ENCODE assay signal across 8 mouse cellular contexts in genomic region chr15:80256656-80257601, GRCm38 (mm10). TPM values are rescaled to one million over a fixed set of nuclear protein-coding genes. Genes with fewer than 3 reads are reported as not detected.
DNase-seq lines count a peak whose midpoint lies in the region; ATAC-seq and TF ChIP-seq lines count a peak whose summit lies in the region.

No protein-coding gene starts in this region.

- ATAC-seq in intestine, embryonic 14.5 days (replicated peaks; ENCODE audit: low FRiP score, low TSS enrichment, low read depth), result no peak
- no peak for ATAC-seq in neural tube, embryonic 14.5 days (ENCODE audit: low read depth)

- H3K9me3 ChIP-seq in embryonic facial prominence, embryonic 10.5 days, result no peaks in the 10 kb centered on the region
- no peaks in the 10 kb centered on the region for H3K9me3 ChIP-seq in intestine, embryonic 14.5 days (ENCODE audit: control insufficient read depth, low read length)
- no peaks in the 10 kb centered on the region for H3K9me3 ChIP-seq in neural tube, embryonic 14.5 days (ENCODE audit: control insufficient read depth, low read length)

- no peak for TF ChIP-seq CTCF in lung, adult 2 months (IDR thresholded peaks at IDR 0.05; ENCODE audit: insufficient read depth, low read length)

- 0 out of 2 replicates have a peak, but pooled peaks have one; percentile 14 for TF ChIP-seq POLR2A in lung, adult 2 months (IDR thresholded peaks at IDR 0.05; ENCODE audit: borderline replicate concordance, extremely low read depth, low read depth, low read length)

- peak overlapping the region; percentile 100 for H3K27ac ChIP-seq in embryonic facial prominence, embryonic 10.5 days (replicated peaks)
- H3K27ac ChIP-seq in intestine, embryonic 14.5 days (ENCODE audit: low read depth), result peak overlapping the region; percentile 99
- peak overlapping the region; percentile 99 for H3K27ac ChIP-seq in neural tube, embryonic 14.5 days (ENCODE audit: low read depth, low read length)

- peak overlapping the region; percentile 97 for H3K4me2 ChIP-seq in intestine, embryonic 14.5 days (ENCODE audit: low read length)
- peak overlapping the region; percentile 66 for H3K4me2 ChIP-seq in neural tube, embryonic 14.5 days (ENCODE audit: low read depth, low read length)

- WGBS in lung, adult 2 months, result 47% methylated on average over 12 of the region's 12 CpGs
- 68% methylated on average over 12 of the region's 12 CpGs for WGBS in embryonic facial prominence, embryonic 10.5 days
- WGBS in intestine, embryonic 14.5 days, result 61% methylated on average over 12 of the region's 12 CpGs
- WGBS in neural tube, embryonic 14.5 days, result 70% methylated on average over 12 of the region's 12 CpGs

- peak overlapping the region; percentile 100 for H3K9ac ChIP-seq in intestine, embryonic 14.5 days (ENCODE audit: low read length)
- H3K9ac ChIP-seq in neural tube, embryonic 14.5 days (replicated peaks; ENCODE audit: low read depth, low read length), result peak overlapping the region; percentile 100

- H3K4me3 ChIP-seq in lung, adult 2 months (replicated peaks; ENCODE audit: extremely low read depth, low read depth, low read length), result no peak overlapping the region
- H3K4me3 ChIP-seq in embryonic facial prominence, embryonic 10.5 days, result peak overlapping the region; percentile 100
- H3K4me3 ChIP-seq in intestine, embryonic 14.5 days (ENCODE audit: low read depth, low read length), result peak overlapping the region; percentile 100
- H3K4me3 ChIP-seq in neural tube, embryonic 14.5 days (ENCODE audit: low read depth, low read length), result peak overlapping the region; percentile 99

- peaks cover 73% of the 10 kb centered on the region for H3K36me3 ChIP-seq in embryonic facial prominence, embryonic 10.5 days (replicated peaks)
- H3K36me3 ChIP-seq in intestine, embryonic 14.5 days (ENCODE audit: control insufficient read depth, insufficient read depth, low read length), result peaks cover 54% of the 10 kb centered on the region
- peaks cover 29% of the 10 kb centered on the region for H3K36me3 ChIP-seq in neural tube, embryonic 14.5 days (ENCODE audit: control insufficient read depth, insufficient read depth, low read length)

- H3K27me3 ChIP-seq in embryonic facial prominence, embryonic 10.5 days (replicated peaks; ENCODE audit: low read depth, poor library complexity, severe bottlenecking), result no peaks in the 10 kb centered on the region
- H3K27me3 ChIP-seq in intestine, embryonic 14.5 days (replicated peaks; ENCODE audit: control insufficient read depth, insufficient read depth, low read length), result no peaks in the 10 kb centered on the region
- peaks cover 2% of the 10 kb centered on the region; the same call in 1 of the 2 replicates for H3K27me3 ChIP-seq in neural tube, embryonic 14.5 days (ENCODE audit: control insufficient read depth, insufficient read depth, low read length)

- no peak for DNase-seq in lung, adult 2 months
- no peak for DNase-seq in lung, adult 18-20 months
- no peak for DNase-seq in embryonic facial prominence, embryonic 10.5 days (ENCODE audit: low spot score)
- no peak for DNase-seq in intestine, embryonic 14.5 days (ENCODE audit: low spot score)
- DNase-seq in ovary, postnatal 10 days (ENCODE audit: low spot score), result no peak
- no peak for DNase-seq in adrenal gland, postnatal 25 days
- DNase-seq in kidney, postnatal 10 days, result no peak

- H3K4me1 ChIP-seq in lung, adult 2 months (ENCODE audit: control insufficient read depth, insufficient read depth, low read length), result peaks cover 15% of the 10 kb centered on the region
- peaks cover 59% of the 10 kb centered on the region for H3K4me1 ChIP-seq in embryonic facial prominence, embryonic 10.5 days
- H3K4me1 ChIP-seq in intestine, embryonic 14.5 days (replicated peaks; ENCODE audit: control insufficient read depth, insufficient read depth, low read length), result peaks cover 27% of the 10 kb centered on the region
- peaks cover 24% of the 10 kb centered on the region for H3K4me1 ChIP-seq in neural tube, embryonic 14.5 days (ENCODE audit: control insufficient read depth, insufficient read depth, low read length)

RNA-seq across cellular contexts. Expression of gene Atf4, which starts 1.9 kb away (rescaled TPM):
- 142 and 154 TPM in 2 replicates for polyA plus RNA-seq in lung, adult 2 months (2012; rRNA removed)
- 104 and 111 TPM in 2 replicates for polyA plus RNA-seq in embryonic facial prominence, embryonic 10.5 days (2016; fragmentation: Nextera tagmentation; extraction: Ambion mirVana)
- 125 and 136 TPM in 2 replicates for polyA plus RNA-seq in intestine, embryonic 14.5 days (2014; fragmentation: Nextera tagmentation; extraction: Ambion mirVana)
- polyA plus RNA-seq in neural tube, embryonic 14.5 days (2014; fragmentation: Nextera tagmentation; extraction: Ambion mirVana), result 110 and 112 TPM in 2 replicates
- total RNA-seq in adrenal gland, postnatal 25 days (2021), result 194 and 214 TPM in 2 replicates

RNA-seq across cellular contexts. Expression of gene Rps19bp1, which starts 7.2 kb away (rescaled TPM):
- polyA plus RNA-seq in lung, adult 2 months (2012; rRNA removed), result 14.4 and 15.6 TPM in 2 replicates
- polyA plus RNA-seq in embryonic facial prominence, embryonic 10.5 days (2016; fragmentation: Nextera tagmentation; extraction: Ambion mirVana), result 68.1 and 73.2 TPM in 2 replicates
- polyA plus RNA-seq in intestine, embryonic 14.5 days (2014; fragmentation: Nextera tagmentation; extraction: Ambion mirVana), result 67.2 and 69.6 TPM in 2 replicates
- polyA plus RNA-seq in neural tube, embryonic 14.5 days (2014; fragmentation: Nextera tagmentation; extraction: Ambion mirVana), result 74.5 and 84.0 TPM in 2 replicates
- total RNA-seq in adrenal gland, postnatal 25 days (2021), result 36.2 and 37.9 TPM in 2 replicates

RNA-seq across cellular contexts. Expression of gene AC140267.1, which starts 21.3 kb away (rescaled TPM):
- not detected in 2 replicates for polyA plus RNA-seq in lung, adult 2 months (2012; rRNA removed)
- not detected in 2 replicates for polyA plus RNA-seq in embryonic facial prominence, embryonic 10.5 days (2016; fragmentation: Nextera tagmentation; extraction: Ambion mirVana)
- not detected in 2 replicates for polyA plus RNA-seq in intestine, embryonic 14.5 days (2014; fragmentation: Nextera tagmentation; extraction: Ambion mirVana)
- polyA plus RNA-seq in neural tube, embryonic 14.5 days (2014; fragmentation: Nextera tagmentation; extraction: Ambion mirVana), result not detected in 2 replicates
- 16.0 TPM in 1 of 2 replicates, not detected in the other for total RNA-seq in adrenal gland, postnatal 25 days (2021)

RNA-seq across cellular contexts. Expression of gene Mief1, which starts 23.1 kb away (rescaled TPM):
- 10.7 and 14.6 TPM in 2 replicates for polyA plus RNA-seq in lung, adult 2 months (2012; rRNA removed)
- polyA plus RNA-seq in embryonic facial prominence, embryonic 10.5 days (2016; fragmentation: Nextera tagmentation; extraction: Ambion mirVana), result 44.4 and 44.5 TPM in 2 replicates
- 32.0 and 38.8 TPM in 2 replicates for polyA plus RNA-seq in intestine, embryonic 14.5 days (2014; fragmentation: Nextera tagmentation; extraction: Ambion mirVana)
- polyA plus RNA-seq in neural tube, embryonic 14.5 days (2014; fragmentation: Nextera tagmentation; extraction: Ambion mirVana), result 35.8 and 41.5 TPM in 2 replicates
- 40.2 and 50.5 TPM in 2 replicates for total RNA-seq in adrenal gland, postnatal 25 days (2021)

RNA-seq across cellular contexts. Expression of gene Cacna1i, which starts 30.1 kb away (rescaled TPM):
- polyA plus RNA-seq in lung, adult 2 months (2012; rRNA removed), result 0.80 and 1.2 TPM in 2 replicates
- 0.02 and 0.03 TPM in 2 replicates for polyA plus RNA-seq in embryonic facial prominence, embryonic 10.5 days (2016; fragmentation: Nextera tagmentation; extraction: Ambion mirVana)
- not detected in 2 replicates for polyA plus RNA-seq in intestine, embryonic 14.5 days (2014; fragmentation: Nextera tagmentation; extraction: Ambion mirVana)
- 0.71 and 0.95 TPM in 2 replicates for polyA plus RNA-seq in neural tube, embryonic 14.5 days (2014; fragmentation: Nextera tagmentation; extraction: Ambion mirVana)
- total RNA-seq in adrenal gland, postnatal 25 days (2021), result 0.94 and 1.6 TPM in 2 replicates
